Mouse (Mus musculus) spleen, adult 2 months (tissue): ENCODE measurements around the gene Rps21. TPM values are rescaled to one million over a fixed set of nuclear protein-coding genes. Genes with fewer than 3 reads are reported as not detected.

ENCODE experiments used
- DNase-seq, 2 experiments: peaks; one replicate each; pipeline versions ENCODE4 v3.0.0 to v3.0.0-alpha.2; 2012 to 2021; ENCODE audit warnings: low spot score in 2 of 2, low read depth in 1 of 2
- H3K27ac ChIP-seq: fragments of 200-500 bp; 2 replicates; pipeline ENCODE4 v1.5.1; 2012; ENCODE audit warnings: low read length, inconsistent platforms; ENCODE audit not compliant: insufficient read depth
- H3K27me3 ChIP-seq: fragments of 200-500 bp; 2 replicates; pipeline ENCODE4 v1.6.1; 2012; ENCODE audit warnings: mild to moderate bottlenecking, moderate library complexity, low read length, inconsistent platforms; ENCODE audit not compliant: control insufficient read depth, insufficient read depth
- H3K36me3 ChIP-seq: fragments of 200-500 bp; 2 replicates; pipeline ENCODE4 v1.6.1; 2012; ENCODE audit warnings: mild to moderate bottlenecking, low read length, inconsistent platforms; ENCODE audit not compliant: control insufficient read depth, insufficient read depth
- H3K4me1 ChIP-seq: fragments of 200-500 bp; 2 replicates; pipeline ENCODE4 v1.6.1; 2011; ENCODE audit warnings: inconsistent platforms; ENCODE audit not compliant: control insufficient read depth, insufficient read depth, insufficient read length
- H3K4me3 ChIP-seq: fragments of 200-500 bp; 2 replicates; pipeline ENCODE4 v1.5.1; 2011; ENCODE audit warnings: mild to moderate bottlenecking, inconsistent platforms; ENCODE audit not compliant: insufficient read depth, insufficient read length; ENCODE audit errors: extremely low read depth
- CTCF ChIP-seq: fragments of 200-500 bp; IDR thresholded peaks from 2 replicates; pipeline ENCODE4 v1.5.1; 2011; ENCODE audit warnings: mild to moderate bottlenecking, inconsistent platforms; ENCODE audit not compliant: insufficient read depth, insufficient read length, insufficient replicate concordance; ENCODE audit errors: extremely low read depth
- POLR2A ChIP-seq: fragments of 200-500 bp; IDR thresholded peaks from 2 replicates; pipeline ENCODE4 v1.6.1; 2011; ENCODE audit warnings: low read depth, low read length, inconsistent platforms
- WGBS: fragments of 180-500 bp; shearing (Covaris S2); methylation state at CpG from one replicate; pipeline ENCODE4 v1.1.7; 2018; 5-methylcytosine and 5-hydroxymethylcytosine counted together
- polyA plus RNA-seq: library from polyadenylated mRNA; depleted of rRNA; stranded (reverse); fragments of >200 nt; gene quantifications from 2 replicates; pipeline ENCODE4 v1.2.3, GENCODE M21; 2012

Gene Rps21
- polyA plus RNA-seq, 1 experiment: 2,793 TPM

- Histone ChIP-seq H3K36me3 (no peaks in the 10 kb centered on the region), H3K27me3 (no peaks in the 10 kb centered on the region), H3K4me3 (no peak overlapping the region), H3K4me1 (no peaks in the 10 kb centered on the region), H3K27ac (no peak overlapping the region)
- 84% methylated on average over 5 of the region's 5 CpGs for WGBS
- no peak for DNase-seq
- TF ChIP-seq POLR2A (no peak), CTCF (no peak)
Observed at GRCm38 (mm10) chr2:180291566-180291965, 34.4 kb downstream of the Rps21 start.

- no peaks in the 10 kb centered on the region for H3K4me1 ChIP-seq
- no peaks in the 10 kb centered on the region for H3K27me3 ChIP-seq
- H3K27ac ChIP-seq: no peak overlapping the region
- TF ChIP-seq CTCF (no peak), POLR2A (no peak)
- H3K36me3 ChIP-seq: no peaks in the 10 kb centered on the region
- no peak overlapping the region for H3K4me3 ChIP-seq
- WGBS: 70% methylated on average over 4 of the region's 4 CpGs
- no peak for DNase-seq
Observed at GRCm38 (mm10) chr2:180292026-180292425, 34.8 kb downstream of the Rps21 start.

DNA sequence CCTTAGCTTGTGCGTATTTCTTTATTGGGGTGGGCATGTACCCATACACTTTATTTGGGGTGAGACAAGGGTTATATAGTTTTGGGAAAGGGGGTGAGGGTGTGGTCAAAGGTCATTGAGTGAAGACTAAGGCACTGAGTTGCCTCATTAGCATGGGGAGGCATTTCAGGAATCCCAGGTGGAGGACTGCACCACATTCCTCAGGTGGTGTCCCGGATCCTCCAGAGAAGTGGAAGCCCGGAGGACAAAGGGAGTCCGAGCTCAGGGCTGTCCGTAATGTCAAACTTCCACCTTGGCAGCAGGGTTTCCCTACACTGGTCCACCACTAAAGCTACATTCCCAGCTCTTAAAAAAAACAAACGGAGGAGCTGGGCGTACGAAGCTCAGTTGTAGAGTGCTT is 35.7 kb downstream of the Rps21 start:
- no peaks in the 10 kb centered on the region for H3K36me3 ChIP-seq
- no peak overlapping the region for H3K27ac ChIP-seq
- 92% methylated on average over 8 of the region's 8 CpGs for WGBS
- no peaks in the 10 kb centered on the region for H3K4me1 ChIP-seq
- TF ChIP-seq POLR2A (no peak), CTCF (no peak)
- no peak overlapping the region for H3K4me3 ChIP-seq
- no peak for DNase-seq
- H3K27me3 ChIP-seq: no peaks in the 10 kb centered on the region

- Histone ChIP-seq H3K27ac (no peak overlapping the region), H3K4me1 (no peaks in the 10 kb centered on the region)
- 40% methylated on average over 2 of the region's 2 CpGs for whole genome bisulfite sequencing
Observed at GRCm38 (mm10) chr2:180300252-180300651, 43.1 kb downstream of the Rps21 start.

DNA sequence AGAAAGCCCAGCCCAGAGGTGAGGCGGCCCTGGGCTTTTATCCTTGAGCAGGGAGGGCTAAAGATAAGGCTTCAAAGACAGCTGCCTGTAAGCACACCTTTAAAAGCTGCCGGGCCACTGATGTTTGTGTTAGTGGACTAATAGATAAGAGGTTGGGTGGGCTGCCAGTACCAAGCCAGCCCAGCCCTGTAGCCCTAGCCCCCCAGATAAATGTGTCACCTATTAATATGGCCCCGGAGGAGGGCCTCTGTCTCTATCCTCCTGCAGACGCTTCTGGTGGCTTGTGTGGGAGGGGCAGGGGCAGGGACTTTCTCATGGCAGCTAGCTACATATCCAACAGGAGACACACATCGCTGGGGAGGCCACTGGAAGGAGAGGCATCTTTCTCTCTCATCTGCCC is 43.6 kb downstream of the Rps21 start:
- Histone ChIP-seq H3K27ac (no peak overlapping the region), H3K4me3 (no peak overlapping the region), H3K4me1 (no peaks in the 10 kb centered on the region), H3K27me3 (no peaks in the 10 kb centered on the region), H3K36me3 (no peaks in the 10 kb centered on the region)
- TF ChIP-seq CTCF (no peak), POLR2A (no peak)
- WGBS: 44% methylated on average over 5 of the region's 5 CpGs
- no peak for DNase-seq

More at GRCm38 (mm10) chr2:180300252-180300651, 43.1 kb downstream of the Rps21 start:
- Histone ChIP-seq H3K27me3 (no peaks in the 10 kb centered on the region), H3K4me3 (no peak overlapping the region), H3K36me3 (no peaks in the 10 kb centered on the region)
- DNase-seq: no peak
- TF ChIP-seq CTCF (no peak), POLR2A (no peak)

DNA sequence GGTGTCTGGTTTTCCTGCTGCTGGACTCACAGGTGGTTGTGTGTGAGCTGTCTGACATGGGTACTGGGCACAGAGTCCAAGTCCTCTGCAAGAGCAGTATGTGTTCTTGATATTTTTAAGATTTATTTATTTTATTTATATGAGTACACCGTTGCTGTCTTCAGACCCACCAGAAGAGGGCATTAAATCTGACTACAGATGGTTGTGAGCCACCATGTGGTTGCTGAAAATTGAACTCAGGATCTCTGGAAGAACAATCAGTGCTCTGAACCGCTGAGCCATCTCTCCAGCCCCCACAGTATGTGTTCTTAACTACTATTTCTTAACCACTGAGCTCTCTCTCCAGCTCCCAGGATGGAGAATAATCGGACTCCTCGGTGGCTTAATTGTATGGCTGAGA is 45.0 kb downstream of the Rps21 start:
- no peaks in the 10 kb centered on the region for H3K27me3 ChIP-seq

GRCm38 (mm10) chr2:180303468-180303867 is 46.3 kb downstream of the Rps21 start:
- TF ChIP-seq POLR2A (no peak), CTCF (no peak)
- no peaks in the 10 kb centered on the region for H3K4me1 ChIP-seq
- WGBS: 90% methylated on average over 12 of the region's 12 CpGs
- H3K4me3 ChIP-seq: no peak overlapping the region
- no peak overlapping the region for H3K27ac ChIP-seq
- no peaks in the 10 kb centered on the region for H3K27me3 ChIP-seq
- DNase-seq: no peak
- H3K36me3 ChIP-seq: no peaks in the 10 kb centered on the region

More for the DNA sequence above, 45.0 kb downstream of the Rps21 start:
- H3K4me3 ChIP-seq: no peak overlapping the region
- H3K4me1 ChIP-seq: no peaks in the 10 kb centered on the region
- TF ChIP-seq CTCF (no peak), POLR2A (no peak)
- 78% methylated on average over 4 of the region's 4 CpGs for WGBS
- DNase-seq: no peak
- H3K36me3 ChIP-seq: no peaks in the 10 kb centered on the region
- H3K27ac ChIP-seq: no peak overlapping the region
